Mouse (Mus musculus) thymus, adult 2 months (tissue): ENCODE data around the gene Mb21d2.

Source experiments
- CTCF ChIP-seq: fragments of 200-500 bp; IDR thresholded peaks from 2 replicates; pipeline ENCODE4 v1.5.1; 2012; ENCODE audit warnings: mild to moderate bottlenecking, control low read depth, low read length, moderate library complexity, borderline replicate concordance; ENCODE audit not compliant: control insufficient read depth, poor library complexity, insufficient read depth; ENCODE audit errors: extremely low read depth
- POLR2A ChIP-seq: fragments of 200-500 bp; IDR thresholded peaks from 2 replicates; pipeline ENCODE4 v1.6.1; 2012; ENCODE audit warnings: mild to moderate bottlenecking, low read length, control low read depth, moderate library complexity; ENCODE audit not compliant: control insufficient read depth, poor library complexity, insufficient read depth; ENCODE audit errors: extremely low read depth

- TF ChIP-seq CTCF (no peak), POLR2A (no peak)
Observed at GRCm38 (mm10) chr16:28866584-28867295, 62.7 kb downstream of the Mb21d2 start.
